Mouse (Mus musculus): ENCODE data around the gene Dhcr24. TPM values are rescaled to one million over a fixed set of nuclear protein-coding genes. Genes with fewer than 3 reads are reported as not detected.

The Dhcr24 gene
- polyA plus RNA-seq, 1 experiment from 2014 or later, result 6.4 TPM

- no peak for ATAC-seq
- 33% methylated on average over 8 of the region's 9 CpGs for WGBS
- H3K4me2 ChIP-seq (ENCODE audit: low read depth, low read length), result no peak overlapping the region
Measured at GRCm38 (mm10) chr4:106634086-106634479, 73.2 kb downstream of the Dhcr24 start.

More at GRCm38 (mm10) chr4:106634086-106634479, 73.2 kb downstream of the Dhcr24 start:
- Histone ChIP-seq H3K9me3 (ENCODE audit: control insufficient read depth, low read length) (no peaks in the 10 kb centered on the region), H3K27ac (ENCODE audit: low read length) (no peak overlapping the region), H3K27me3 (replicated peaks; ENCODE audit: control insufficient read depth, insufficient read depth, low read length) (no peaks in the 10 kb centered on the region), H3K9ac (ENCODE audit: low read depth, low read length) (no peak overlapping the region), H3K4me1 (ENCODE audit: control insufficient read depth, insufficient read depth, low read length) (peaks cover 19% of the 10 kb centered on the region; the same call in 1 of the 2 replicates), H3K4me3 (ENCODE audit: low read length) (no peak overlapping the region), H3K36me3 (ENCODE audit: control insufficient read depth, insufficient read depth, low read length) (no peaks in the 10 kb centered on the region)

Other genes with a start within 250 kb of the Dhcr24 start
- 3.7 TPM in 2 replicates for gene Usp24, start 244.8 kb upstream of the Dhcr24 start, polyA plus RNA-seq (2015; fragmentation: Nextera tagmentation; extraction: Ambion mirVana)
- 189 TPM in 2 replicates for gene Pcsk9, start 96.7 kb upstream of the Dhcr24 start, polyA plus RNA-seq (2015; fragmentation: Nextera tagmentation; extraction: Ambion mirVana)
- gene Bsnd, start 68.8 kb upstream of the Dhcr24 start, polyA plus RNA-seq (2015; fragmentation: Nextera tagmentation; extraction: Ambion mirVana), result not detected in 2 replicates
- gene Lexm, start 56.2 kb downstream of the Dhcr24 start, polyA plus RNA-seq (2015; fragmentation: Nextera tagmentation; extraction: Ambion mirVana), result not detected in 2 replicates
- gene Ttc22, start 61.4 kb downstream of the Dhcr24 start, polyA plus RNA-seq (2015; fragmentation: Nextera tagmentation; extraction: Ambion mirVana), result 15.1 and 20.1 TPM in 2 replicates
- gene Pars2, start 90.0 kb downstream of the Dhcr24 start, polyA plus RNA-seq (2015; fragmentation: Nextera tagmentation; extraction: Ambion mirVana), result 15.9 TPM in 2 replicates
- gene Ttc4, start 117.9 kb downstream of the Dhcr24 start, polyA plus RNA-seq (2015; fragmentation: Nextera tagmentation; extraction: Ambion mirVana), result 76.3 and 80.8 TPM in 2 replicates
- gene Mroh7, start 169.9 kb downstream of the Dhcr24 start, polyA plus RNA-seq (2015; fragmentation: Nextera tagmentation; extraction: Ambion mirVana), result 0.20 and 0.22 TPM in 2 replicates
- 0.73 and 1.5 TPM in 2 replicates for gene Fam151a, start 172.9 kb downstream of the Dhcr24 start, polyA plus RNA-seq (2015; fragmentation: Nextera tagmentation; extraction: Ambion mirVana)
- gene Acot11, start 244.0 kb downstream of the Dhcr24 start, polyA plus RNA-seq (2015; fragmentation: Nextera tagmentation; extraction: Ambion mirVana), result 18.3 and 21.5 TPM in 2 replicates